Mouse (Mus musculus): ENCODE measurements around the gene Pard3. TPM values are rescaled to one million over a fixed set of nuclear protein-coding genes. Genes with fewer than 3 reads are reported as not detected.

Gene Pard3
- total and polyA plus RNA-seq, 3 experiments = 0.51 to 1.3 (median 0.94) TPM

- DNase-seq (ENCODE audit: extremely low read depth) = no peak
- Histone ChIP-seq H3K79me2 (replicated peaks; ENCODE audit: control insufficient read depth, extremely low read depth, insufficient read depth, poor library complexity, severe bottlenecking) (no peaks in the 10 kb centered on the region), H3K36me3 (replicated peaks in 1 of 2; ENCODE audit: control insufficient read depth in 1 of 2, insufficient read depth in 1 of 2, low read length in 1 of 2) (no peaks in the 10 kb centered on the region), H3K27me3 (replicated peaks) (no peaks in the 10 kb centered on the region), H3K27ac (ENCODE audit: insufficient read depth, low read depth) (no peak overlapping the region), H3K9ac (ENCODE audit: insufficient read depth, low read depth) (no peak overlapping the region), H3K4me1 (ENCODE audit: control insufficient read depth in 1 of 2, insufficient read depth in 2 of 2) (no peaks in the 10 kb centered on the region), H3K4me2 (ENCODE audit: insufficient read depth, low read depth, poor library complexity, severe bottlenecking) (no peak overlapping the region), H3K9me3 (replicated peaks; ENCODE audit: low read length) (peaks cover 5% of the 10 kb centered on the region), H3K4me3 (replicated peaks in 1 of 3; ENCODE audit: low read depth in 2 of 3, low read length in 2 of 3, poor library complexity in 1 of 3) (no peak overlapping the region)
- dilution Hi-C loops (cut with MboI; ENCODE audit: extremely low pct_ligation_motif_present, extremely low pct_unique_long_range_greater_than_20kb, low sequenced_read_pairs) (no loop called here), in situ Hi-C loops (cut with MboI; ENCODE audit: low pct_ligation_motif_present, low pct_unique_long_range_greater_than_20kb, low sequenced_read_pairs) (no loop called here)
- TF ChIP-seq CHD2 (IDR thresholded peaks at IDR 0.05; ENCODE audit: low read length) = no peak
- TF ChIP-seq MAFK (IDR thresholded peaks at IDR 0.05; ENCODE audit: insufficient replicate concordance, low read length) = no peak
- no peak for TF ChIP-seq POLR2A (IDR thresholded peaks at IDR 0.05; ENCODE audit: low read depth, low read length)
- no peak for TF ChIP-seq POLR2AphosphoS2 (IDR thresholded peaks at IDR 0.05; ENCODE audit: low read depth, low read length)
- TF ChIP-seq ZKSCAN1 (IDR thresholded peaks at IDR 0.05; ENCODE audit: borderline replicate concordance, low read depth, low read length) = no peak
- no peak for TF ChIP-seq MAX (IDR thresholded peaks at IDR 0.05; ENCODE audit: low read length)
- TF ChIP-seq MYC (IDR thresholded peaks at IDR 0.05; ENCODE audit: low read depth, low read length) = no peak
- TF ChIP-seq RCOR1 (conservative IDR thresholded peaks at IDR 0.05; ENCODE audit: low read depth, low read length) = no peak
- no peak for TF ChIP-seq JUN (IDR thresholded peaks at IDR 0.05; ENCODE audit: insufficient read depth, low read depth, low read length)
- TF ChIP-seq MAZ (IDR thresholded peaks at IDR 0.05; ENCODE audit: low read depth, low read length) = no peak
- TF ChIP-seq BHLHE40 (IDR thresholded peaks at IDR 0.05; ENCODE audit: low read depth, low read length) = no peak
- TF ChIP-seq IRF4 (IDR thresholded peaks at IDR 0.05; ENCODE audit: low read depth, low read length) = no peak
- TF ChIP-seq EP300 (IDR thresholded peaks at IDR 0.05; ENCODE audit: low read length) = no peak
These were observed 156.9 kb downstream of the Pard3 start for GRCm38 (mm10) chr8:127220615-127221014.

- Histone ChIP-seq H3K9me3 (replicated peaks; ENCODE audit: low read length) (no peaks in the 10 kb centered on the region), H3K36me3 (replicated peaks in 1 of 2; ENCODE audit: control insufficient read depth in 1 of 2, insufficient read depth in 1 of 2, low read length in 1 of 2) (no peaks in the 10 kb centered on the region), H3K9ac (ENCODE audit: insufficient read depth, low read depth) (no peak overlapping the region), H3K4me3 (replicated peaks in 1 of 3; ENCODE audit: low read depth in 2 of 3, low read length in 2 of 3, poor library complexity in 1 of 3) (no peak overlapping the region), H3K27ac (ENCODE audit: insufficient read depth, low read depth) (no peak overlapping the region), H3K79me2 (replicated peaks; ENCODE audit: control insufficient read depth, extremely low read depth, insufficient read depth, poor library complexity, severe bottlenecking) (no peaks in the 10 kb centered on the region), H3K4me2 (ENCODE audit: insufficient read depth, low read depth, poor library complexity, severe bottlenecking) (no peak overlapping the region), H3K4me1 (ENCODE audit: control insufficient read depth in 1 of 2, insufficient read depth in 2 of 2) (no peaks in the 10 kb centered on the region), H3K27me3 (replicated peaks) (no peaks in the 10 kb centered on the region)
- TF ChIP-seq MYC (IDR thresholded peaks at IDR 0.05; ENCODE audit: low read depth, low read length) = no peak
- TF ChIP-seq NELFE (IDR thresholded peaks at IDR 0.05; ENCODE audit: low read depth, low read length) = no peak
- no peak for TF ChIP-seq ELF1 (IDR thresholded peaks at IDR 0.05; ENCODE audit: low read depth, low read length)
- no peak for TF ChIP-seq MEF2A (IDR thresholded peaks at IDR 0.05; ENCODE audit: borderline replicate concordance, low read depth, low read length)
- no peak for TF ChIP-seq USF1 (IDR thresholded peaks at IDR 0.05; ENCODE audit: low read depth, low read length)
- no peak for TF ChIP-seq ZKSCAN1 (IDR thresholded peaks at IDR 0.05; ENCODE audit: borderline replicate concordance, low read depth, low read length)
- no peak for TF ChIP-seq ZMIZ1 (IDR thresholded peaks at IDR 0.05; ENCODE audit: low read depth, low read length)
- no peak for TF ChIP-seq POLR2A (IDR thresholded peaks at IDR 0.05; ENCODE audit: low read depth, low read length)
- TF ChIP-seq ZNF384 (IDR thresholded peaks at IDR 0.05; ENCODE audit: low read depth, low read length) = no peak
- no peak for TF ChIP-seq USF2 (conservative IDR thresholded peaks at IDR 0.05; ENCODE audit: low read depth, low read length)
- no peak for TF ChIP-seq SMC3 (IDR thresholded peaks at IDR 0.05; ENCODE audit: low read depth, low read length)
- no peak for TF ChIP-seq EP300 (IDR thresholded peaks at IDR 0.05; ENCODE audit: low read length)
- TF ChIP-seq ETS1 (conservative IDR thresholded peaks at IDR 0.05; ENCODE audit: low read depth, low read length) = no peak
- in situ Hi-C loops (cut with MboI; ENCODE audit: low pct_ligation_motif_present, low pct_unique_long_range_greater_than_20kb, low sequenced_read_pairs) (no loop called here), dilution Hi-C loops (cut with MboI; ENCODE audit: extremely low pct_ligation_motif_present, extremely low pct_unique_long_range_greater_than_20kb, low sequenced_read_pairs) (no loop called here)
- no peak for DNase-seq (ENCODE audit: extremely low read depth)
These were observed 158.7 kb downstream of the Pard3 start for GRCm38 (mm10) chr8:127222361-127222760.
